Comparison of ENCODE assay signal across 8 mouse cellular contexts in the genomic region with DNA sequence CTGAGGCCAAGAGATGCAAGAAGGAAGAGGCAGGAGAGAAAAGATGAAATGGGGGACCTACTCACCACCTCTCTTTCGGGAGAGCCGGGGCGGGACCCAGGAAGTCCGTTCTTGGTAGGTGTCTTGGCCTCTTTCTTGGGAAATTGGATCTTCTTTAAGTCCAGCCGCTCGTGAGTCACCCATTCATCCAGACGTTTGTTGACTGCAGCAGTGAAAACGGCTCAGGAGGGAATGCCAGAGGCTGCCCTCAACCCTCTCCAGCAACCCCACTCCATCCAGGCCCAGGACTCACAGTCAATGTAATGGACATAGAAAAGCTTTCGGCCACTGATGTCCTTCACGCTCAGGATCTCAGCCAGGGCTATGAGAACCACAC. TPM values are rescaled to one million over a fixed set of nuclear protein-coding genes. Genes with fewer than 3 reads are reported as not detected.
DNase-seq lines count a peak whose midpoint lies in the region; ATAC-seq and TF ChIP-seq lines count a peak whose summit lies in the region.

No protein-coding gene starts in this region.

- peak overlapping the region; percentile 80 for H3K9ac ChIP-seq in neural tube, embryonic 11.5 days (ENCODE audit: low read length)
- H3K9ac ChIP-seq in limb, embryonic 11.5 days (ENCODE audit: low read length): peak overlapping the region; percentile 83

- H3K36me3 ChIP-seq in neural tube, embryonic 11.5 days (ENCODE audit: control insufficient read depth, insufficient read depth, low read length): peaks cover 16% of the 10 kb centered on the region
- peaks cover 31% of the 10 kb centered on the region for H3K36me3 ChIP-seq in limb, embryonic 11.5 days (ENCODE audit: control insufficient read depth, insufficient read depth, low read length)
- H3K36me3 ChIP-seq in small intestine, adult 2 months (ENCODE audit: control insufficient read depth, insufficient read depth, low read length): peaks cover 41% of the 10 kb centered on the region

- ATAC-seq in neural tube, embryonic 11.5 days (ENCODE audit: insufficient read depth, low FRiP score, low TSS enrichment): no peak
- no peak for ATAC-seq in limb, embryonic 11.5 days (ENCODE audit: insufficient number of reproducible peaks, low FRiP score, low TSS enrichment, low read depth)
- ATAC-seq in erythroid progenitor cell, adult 5-6 weeks (replicated peaks; ENCODE audit: low FRiP score, poor library complexity, severe bottlenecking): no peak

- H3K27ac ChIP-seq in neural tube, embryonic 11.5 days (ENCODE audit: low read depth, low read length): peak overlapping the region; percentile 97; the same call in 1 of the 2 replicates
- no peak overlapping the region for H3K27ac ChIP-seq in limb, embryonic 11.5 days (replicated peaks; ENCODE audit: low read depth, low read length)
- H3K27ac ChIP-seq in small intestine, adult 2 months (ENCODE audit: insufficient read depth, low read depth, low read length): peak overlapping the region; percentile 18; the same call in 1 of the 2 replicates

- WGBS in neural tube, embryonic 11.5 days: 61% methylated on average over 10 of the region's 10 CpGs
- 66% methylated on average over 10 of the region's 10 CpGs for WGBS in limb, embryonic 11.5 days
- WGBS in small intestine, adult 2 months: 44% methylated on average over 10 of the region's 10 CpGs

- peak overlapping the region; percentile 60 for H3K4me3 ChIP-seq in neural tube, embryonic 11.5 days (ENCODE audit: low read depth, low read length)
- peak overlapping the region; percentile 65 for H3K4me3 ChIP-seq in limb, embryonic 11.5 days (ENCODE audit: low read depth, low read length)
- H3K4me3 ChIP-seq in small intestine, adult 2 months (ENCODE audit: low read depth, low read length): peak overlapping the region; percentile 84

- H3K9me3 ChIP-seq in neural tube, embryonic 11.5 days (ENCODE audit: control insufficient read depth, low read length): no peaks in the 10 kb centered on the region
- no peaks in the 10 kb centered on the region for H3K9me3 ChIP-seq in limb, embryonic 11.5 days (ENCODE audit: control insufficient read depth, low read length)

- no peak for TF ChIP-seq CTCF in small intestine, adult 2 months (IDR thresholded peaks at IDR 0.05; ENCODE audit: extremely low read depth, insufficient read length, insufficient replicate concordance, low read depth, low read length)

- no peak for TF ChIP-seq POLR2A in small intestine, adult 2 months (IDR thresholded peaks at IDR 0.05; ENCODE audit: low read depth, low read length)

- DNase-seq in adrenal gland, postnatal 25 days: peak; percentile 11
- DNase-seq in adrenal gland, postnatal 4 days (ENCODE audit: low spot score in 2 of 2): no peak
- DNase-seq in neural tube, embryonic 11.5 days (ENCODE audit: low spot score): no peak
- no peak for DNase-seq in neural tube, embryonic 10.5 days (ENCODE audit: extremely low spot score, low spot score)
- no peak for DNase-seq in limb, embryonic 11.5 days (ENCODE audit: low spot score)
- DNase-seq in gastrocnemius, postnatal 25 days: no peak

- H3K4me2 ChIP-seq in neural tube, embryonic 11.5 days (ENCODE audit: low read depth): peak overlapping the region; percentile 64
- H3K4me2 ChIP-seq in limb, embryonic 11.5 days (ENCODE audit: low read depth, severe bottlenecking): peak overlapping the region; percentile 74

- no peaks in the 10 kb centered on the region for H3K27me3 ChIP-seq in neural tube, embryonic 11.5 days (ENCODE audit: control insufficient read depth, insufficient read depth, low read length)
- H3K27me3 ChIP-seq in limb, embryonic 11.5 days (ENCODE audit: control insufficient read depth, insufficient read depth, low read length): no peaks in the 10 kb centered on the region
- no peaks in the 10 kb centered on the region for H3K27me3 ChIP-seq in small intestine, adult 2 months (ENCODE audit: control insufficient read depth, insufficient read depth, low read length)

- peaks cover 9% of the 10 kb centered on the region for H3K4me1 ChIP-seq in neural tube, embryonic 11.5 days (ENCODE audit: control insufficient read depth, insufficient read depth, low read length)
- H3K4me1 ChIP-seq in limb, embryonic 11.5 days (ENCODE audit: control insufficient read depth, insufficient read depth, low read length): peaks cover 8% of the 10 kb centered on the region; the same call in 1 of the 2 replicates
- H3K4me1 ChIP-seq in small intestine, adult 2 months (ENCODE audit: control insufficient read depth, insufficient read depth, insufficient read length, low read length): no peaks in the 10 kb centered on the region; the same call in 1 of the 2 replicates

RNA-seq across cellular contexts. Expression of a gene that starts 0.9 kb away (rescaled TPM):
- 74.6 and 86.3 TPM in 2 replicates for total RNA-seq in adrenal gland, postnatal 25 days (2021)
- 10 to 100 TPM; 69.0 to 83.1 TPM for total RNA-seq in adrenal gland, postnatal 4 days (2021)
- 36.3 and 36.5 TPM in 2 replicates for polyA plus RNA-seq in neural tube, embryonic 11.5 days (2014; fragmentation: Nextera tagmentation; extraction: Ambion mirVana)
- 33.6 and 36.6 TPM in 2 replicates for polyA plus RNA-seq in limb, embryonic 11.5 days (2014; fragmentation: Nextera tagmentation; extraction: Ambion mirVana)
- 19.0 and 40.4 TPM in 2 replicates for polyA plus RNA-seq in small intestine, adult 2 months (2012; rRNA removed)
- total RNA-seq in gastrocnemius, postnatal 25 days (2021): 10 to 100 TPM; 15.6 to 15.7 TPM
- 31.0 and 42.8 TPM in 2 replicates for total RNA-seq in erythroid progenitor cell, adult 5-6 weeks (2015; ENCODE audit: low replicate concordance)
- total RNA-seq in erythroid progenitor cell, adult 5-6 weeks (2017; ENCODE audit: low replicate concordance): 29.1 and 35.0 TPM in 2 replicates

RNA-seq across cellular contexts. Expression of a gene that starts 7.5 kb away (rescaled TPM):
- 97.8 and 144 TPM in 2 replicates for total RNA-seq in adrenal gland, postnatal 25 days (2021)
- 100 to 1,000 TPM; 109 to 110 TPM for total RNA-seq in adrenal gland, postnatal 4 days (2021)
- 131 and 137 TPM in 2 replicates for polyA plus RNA-seq in neural tube, embryonic 11.5 days (2014; fragmentation: Nextera tagmentation; extraction: Ambion mirVana)
- 173 and 185 TPM in 2 replicates for polyA plus RNA-seq in limb, embryonic 11.5 days (2014; fragmentation: Nextera tagmentation; extraction: Ambion mirVana)
- polyA plus RNA-seq in small intestine, adult 2 months (2012; rRNA removed): 47.0 and 68.0 TPM in 2 replicates
- 10 to 100 TPM; 45.2 to 47.1 TPM for total RNA-seq in gastrocnemius, postnatal 25 days (2021)
- 87.2 and 123 TPM in 2 replicates for total RNA-seq in erythroid progenitor cell, adult 5-6 weeks (2015; ENCODE audit: low replicate concordance)
- total RNA-seq in erythroid progenitor cell, adult 5-6 weeks (2017; ENCODE audit: low replicate concordance): 36.2 and 100.0 TPM in 2 replicates

RNA-seq across cellular contexts. Expression of a gene that starts 28.1 kb away (rescaled TPM):
- total RNA-seq in adrenal gland, postnatal 25 days (2021): 96.3 and 101 TPM in 2 replicates
- total RNA-seq in adrenal gland, postnatal 4 days (2021): 10 to 100 TPM; 71.0 to 73.6 TPM
- 32.5 and 34.4 TPM in 2 replicates for polyA plus RNA-seq in neural tube, embryonic 11.5 days (2014; fragmentation: Nextera tagmentation; extraction: Ambion mirVana)
- polyA plus RNA-seq in limb, embryonic 11.5 days (2014; fragmentation: Nextera tagmentation; extraction: Ambion mirVana): 40.9 and 41.4 TPM in 2 replicates
- 35.8 and 61.0 TPM in 2 replicates for polyA plus RNA-seq in small intestine, adult 2 months (2012; rRNA removed)
- 10 to 100 TPM; 12.5 to 13.7 TPM for total RNA-seq in gastrocnemius, postnatal 25 days (2021)
- total RNA-seq in erythroid progenitor cell, adult 5-6 weeks (2015; ENCODE audit: low replicate concordance): 18.4 and 26.0 TPM in 2 replicates
- total RNA-seq in erythroid progenitor cell, adult 5-6 weeks (2017; ENCODE audit: low replicate concordance): 7.2 and 14.8 TPM in 2 replicates

RNA-seq across cellular contexts. Expression of a gene that starts 41.3 kb away (rescaled TPM):
- total RNA-seq in adrenal gland, postnatal 25 days (2021): 13.1 and 16.4 TPM in 2 replicates
- 1 to 10 TPM; 6.0 to 8.9 TPM for total RNA-seq in adrenal gland, postnatal 4 days (2021)
- 2.3 and 2.6 TPM in 2 replicates for polyA plus RNA-seq in neural tube, embryonic 11.5 days (2014; fragmentation: Nextera tagmentation; extraction: Ambion mirVana)
- 1.2 and 1.4 TPM in 2 replicates for polyA plus RNA-seq in limb, embryonic 11.5 days (2014; fragmentation: Nextera tagmentation; extraction: Ambion mirVana)
- 20.2 and 37.1 TPM in 2 replicates for polyA plus RNA-seq in small intestine, adult 2 months (2012; rRNA removed)
- 1 to 10 TPM; 1.4 to 1.5 TPM for total RNA-seq in gastrocnemius, postnatal 25 days (2021)
- total RNA-seq in erythroid progenitor cell, adult 5-6 weeks (2015; ENCODE audit: low replicate concordance): 3.8 and 8.3 TPM in 2 replicates
- total RNA-seq in erythroid progenitor cell, adult 5-6 weeks (2017; ENCODE audit: low replicate concordance): 6.4 and 11.0 TPM in 2 replicates

RNA-seq across cellular contexts. Expression of a gene that starts 48.7 kb away (rescaled TPM):
- total RNA-seq in adrenal gland, postnatal 25 days (2021): not detected in 2 replicates
- 1 to 10 TPM in 1 of 2 experiments, not detected in 1; 1.6 TPM for total RNA-seq in adrenal gland, postnatal 4 days (2021)
- 0.24 and 0.32 TPM in 2 replicates for polyA plus RNA-seq in neural tube, embryonic 11.5 days (2014; fragmentation: Nextera tagmentation; extraction: Ambion mirVana)
- 0.74 and 0.79 TPM in 2 replicates for polyA plus RNA-seq in limb, embryonic 11.5 days (2014; fragmentation: Nextera tagmentation; extraction: Ambion mirVana)
- polyA plus RNA-seq in small intestine, adult 2 months (2012; rRNA removed): 28.5 and 55.3 TPM in 2 replicates
- total RNA-seq in gastrocnemius, postnatal 25 days (2021): not detected
- total RNA-seq in erythroid progenitor cell, adult 5-6 weeks (2015; ENCODE audit: low replicate concordance): not detected in 2 replicates
- total RNA-seq in erythroid progenitor cell, adult 5-6 weeks (2017; ENCODE audit: low replicate concordance): not detected in 2 replicates
